Mouse (Mus musculus) layer of hippocampus, postnatal 10 days (tissue): ENCODE data around the gene Zbtb21. TPM values are rescaled to one million over a fixed set of nuclear protein-coding genes. Genes with fewer than 3 reads are reported as not detected.
"Not testable (repeated sequence)": the region's sequence is repeated elsewhere in the genome, so short reads cannot be mapped to it uniquely, and the experiment has no call there.

Experiments
- DNase-seq, 2 experiments: peaks; one replicate each; pipeline ENCODE4 v3.0.0; 2021; ENCODE audit warnings: low spot score in 2 of 2
- total RNA-seq, 2 experiments: library from RNA; stranded (reverse); gene quantifications; 2 replicates each; pipeline ENCODE4 v1.2.3; 2021

Zbtb21 gene
- total RNA-seq, 2 experiments from 2014 or later, result 23.9 TPM

- no peak for DNase-seq
Measured at GRCm38 (mm10) chr16:97948836-97949235, 13.6 kb downstream of the Zbtb21 start.

- not testable (repeated sequence) for DNase-seq
Measured at GRCm38 (mm10) chr16:97946993-97947392, 15.4 kb downstream of the Zbtb21 start.

DNA sequence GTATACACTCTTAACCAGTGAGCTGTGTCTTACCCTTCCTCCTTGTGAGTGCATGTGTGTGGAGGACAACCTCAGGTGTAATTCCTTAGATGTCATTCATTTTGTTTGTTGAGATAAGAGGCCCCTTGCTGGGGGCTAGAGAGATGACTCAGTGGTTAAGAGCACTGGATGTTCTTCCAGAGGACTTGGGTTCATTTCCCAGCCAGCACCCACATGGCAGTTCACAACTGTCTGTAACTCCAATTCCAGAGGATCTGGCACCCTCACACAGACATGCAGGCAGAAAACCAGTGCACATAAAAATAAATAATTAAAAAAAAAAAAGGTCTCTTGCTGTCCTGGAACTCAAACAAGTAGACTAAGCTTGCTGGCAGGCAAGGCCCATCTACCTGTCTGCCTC, 20.6 kb downstream of the Zbtb21 start:
- no peak for DNase-seq

- DNase-seq, result no peak
Measured at GRCm38 (mm10) chr16:97940471-97940973, 21.9 kb downstream of the Zbtb21 start.

- DNase-seq, result no peak
Measured at GRCm38 (mm10) chr16:97935815-97936214, 26.6 kb downstream of the Zbtb21 start.

- no peak for DNase-seq
Measured at GRCm38 (mm10) chr16:97930231-97930630, 32.2 kb downstream of the Zbtb21 start.

GRCm38 (mm10) chr16:97929520-97929919, 32.9 kb downstream of the Zbtb21 start:
- DNase-seq, result no peak

DNA sequence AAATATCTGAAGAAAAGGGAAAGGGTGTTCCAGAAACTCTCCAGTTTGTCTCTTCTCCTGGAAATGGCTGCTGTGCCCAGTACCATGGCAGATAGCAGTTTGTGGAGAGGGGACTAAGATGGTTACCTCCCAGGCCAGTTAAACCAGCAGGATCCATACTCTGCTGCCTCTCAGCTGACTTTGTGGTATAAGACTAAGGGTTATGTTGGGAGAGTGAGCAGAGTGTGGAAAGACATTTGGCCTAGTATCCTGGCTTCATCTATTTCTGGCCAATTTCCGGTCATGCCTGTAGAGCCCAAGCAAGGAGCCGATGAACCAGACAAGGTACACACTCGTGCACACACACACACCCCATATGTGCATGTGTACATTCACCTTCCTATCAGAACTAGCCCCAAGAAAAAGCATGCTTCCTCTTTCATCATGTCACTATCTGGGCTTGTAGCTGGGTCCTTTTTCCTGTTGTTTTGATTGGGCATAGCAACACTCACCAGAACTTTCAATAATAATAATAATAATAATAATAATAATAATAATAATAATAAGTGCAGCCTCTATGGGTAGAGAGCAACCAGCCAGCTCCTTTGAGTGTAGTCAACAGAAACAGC, 35.0 kb downstream of the Zbtb21 start:
- no peak for DNase-seq

DNA sequence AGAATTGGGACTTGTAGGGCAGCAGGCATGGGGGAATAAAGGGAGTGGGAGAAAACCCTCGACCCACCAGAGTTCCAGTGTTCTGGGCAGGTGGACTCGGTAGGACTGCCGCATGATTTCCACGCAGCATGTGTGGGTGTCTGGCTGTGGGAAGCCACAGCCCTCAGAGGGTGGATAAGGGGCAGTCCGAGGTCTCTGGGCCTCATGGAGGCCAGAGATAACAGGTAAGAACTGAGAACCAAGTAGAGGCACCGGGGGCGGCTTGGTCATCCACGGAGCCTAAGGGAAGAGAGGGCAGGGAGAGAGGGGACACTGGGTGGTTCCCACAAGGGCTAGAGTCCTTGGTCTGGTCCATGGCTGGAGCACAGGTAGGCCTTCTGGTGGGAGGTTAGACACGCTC, 36.0 kb downstream of the Zbtb21 start:
- DNase-seq, result no peak

DNA sequence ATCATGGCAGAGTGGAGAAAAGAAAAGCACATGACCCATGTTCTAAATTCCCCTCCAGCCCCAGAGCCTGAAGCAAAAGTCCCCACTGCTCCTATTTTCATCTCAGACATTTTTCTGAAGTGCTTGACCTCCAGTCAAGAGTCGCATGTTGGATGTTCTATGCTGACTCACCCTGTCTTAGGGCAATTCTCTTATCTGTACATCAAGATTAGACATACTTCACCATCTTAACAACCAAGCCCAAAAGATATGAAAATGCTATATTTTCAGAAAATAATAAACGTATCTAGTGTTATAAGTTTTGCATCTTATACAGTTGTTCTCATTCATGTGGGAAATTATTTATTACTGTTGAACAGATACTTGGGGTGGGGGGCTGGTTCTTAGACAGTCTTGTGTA, 36.7 kb downstream of the Zbtb21 start:
- no peak for DNase-seq

- DNase-seq, result no peak
Measured at GRCm38 (mm10) chr16:97923700-97924099, 38.7 kb downstream of the Zbtb21 start.

DNA sequence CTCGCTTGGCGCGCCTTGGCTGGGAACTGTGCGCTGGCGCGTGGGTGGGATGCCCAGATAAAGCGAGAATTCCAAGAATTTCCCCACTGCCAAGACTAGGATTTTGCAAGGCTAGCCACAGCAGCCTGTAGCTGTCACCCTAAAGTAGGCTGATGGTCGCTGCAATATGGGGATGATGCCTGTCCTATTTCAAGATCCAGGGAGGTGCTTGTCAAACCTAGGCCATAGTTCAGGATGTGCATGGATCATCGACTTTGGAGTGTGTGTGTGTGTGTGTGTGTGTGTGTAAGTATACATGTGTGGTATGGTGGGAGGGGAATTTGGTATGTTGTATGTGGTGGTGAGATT, 39.7 kb downstream of the Zbtb21 start:
- no peak for DNase-seq

GRCm38 (mm10) chr16:97921961-97922778, 40.3 kb downstream of the Zbtb21 start:
- DNase-seq, result peak; percentile 79 to 87

DNA sequence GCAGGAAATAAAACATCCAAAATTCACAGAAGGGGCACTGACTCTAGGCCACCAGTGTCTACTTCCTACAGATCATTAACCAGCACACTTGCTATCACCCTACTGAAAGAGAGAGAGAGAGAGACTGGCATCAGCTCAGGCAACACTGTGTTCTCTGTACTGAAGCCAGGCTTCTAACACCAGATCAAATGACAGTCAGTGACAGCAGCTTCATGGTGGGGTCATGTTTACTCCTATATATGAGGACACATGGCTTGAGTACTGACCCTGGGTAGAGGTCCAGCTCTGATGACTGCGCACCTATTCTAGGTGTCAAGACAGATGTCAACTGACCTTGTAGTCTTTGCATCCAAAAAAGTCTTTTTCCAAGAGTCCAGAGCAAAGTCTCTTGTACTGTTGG, 41.8 kb downstream of the Zbtb21 start:
- DNase-seq, result no peak

DNA sequence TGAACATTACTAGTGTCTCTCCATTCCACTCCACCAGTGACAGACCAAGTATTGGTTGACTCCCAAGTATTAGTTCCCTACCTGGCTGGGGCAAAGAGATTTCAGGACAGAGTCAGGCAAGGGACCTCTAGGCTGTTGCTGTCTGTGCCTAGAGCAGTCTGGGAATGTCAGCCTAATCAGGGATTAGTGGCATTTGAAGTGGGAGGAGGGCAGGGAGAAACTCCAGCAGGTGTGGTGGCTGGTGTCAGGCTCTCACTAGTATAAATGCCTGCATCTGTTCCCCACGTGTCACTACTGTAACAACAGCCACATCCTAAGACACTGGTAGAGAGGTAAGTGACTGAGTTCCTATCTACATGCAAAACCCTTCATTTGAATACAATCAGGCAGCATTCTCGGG, 42.6 kb downstream of the Zbtb21 start:
- DNase-seq, result no peak

GRCm38 (mm10) chr16:97912873-97913272, 49.5 kb downstream of the Zbtb21 start:
- DNase-seq, result no peak

DNA sequence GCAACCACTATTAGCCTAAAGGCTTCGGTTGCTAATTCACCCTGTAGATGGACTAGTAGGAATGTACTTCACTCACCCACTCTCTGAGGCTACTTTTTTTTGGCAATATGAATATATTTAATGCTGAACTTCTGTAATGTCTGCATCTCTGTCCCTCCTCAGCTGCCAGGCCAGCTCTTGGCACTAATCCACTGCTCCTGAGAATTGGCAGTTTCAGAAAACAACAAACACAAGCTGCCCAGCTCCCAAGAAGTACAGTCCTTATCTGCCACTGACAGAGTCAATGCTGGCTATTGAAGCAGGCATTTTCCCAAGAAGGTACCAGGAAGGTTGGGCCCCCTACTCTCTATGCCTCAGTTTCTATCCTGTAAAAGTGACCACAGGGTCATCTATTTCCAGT, 53.1 kb downstream of the Zbtb21 start:
- no peak for DNase-seq

GRCm38 (mm10) chr16:97907496-97907895, 54.9 kb downstream of the Zbtb21 start:
- DNase-seq, result no peak

GRCm38 (mm10) chr16:97906337-97906736, 56.1 kb downstream of the Zbtb21 start:
- DNase-seq, result no peak

DNA sequence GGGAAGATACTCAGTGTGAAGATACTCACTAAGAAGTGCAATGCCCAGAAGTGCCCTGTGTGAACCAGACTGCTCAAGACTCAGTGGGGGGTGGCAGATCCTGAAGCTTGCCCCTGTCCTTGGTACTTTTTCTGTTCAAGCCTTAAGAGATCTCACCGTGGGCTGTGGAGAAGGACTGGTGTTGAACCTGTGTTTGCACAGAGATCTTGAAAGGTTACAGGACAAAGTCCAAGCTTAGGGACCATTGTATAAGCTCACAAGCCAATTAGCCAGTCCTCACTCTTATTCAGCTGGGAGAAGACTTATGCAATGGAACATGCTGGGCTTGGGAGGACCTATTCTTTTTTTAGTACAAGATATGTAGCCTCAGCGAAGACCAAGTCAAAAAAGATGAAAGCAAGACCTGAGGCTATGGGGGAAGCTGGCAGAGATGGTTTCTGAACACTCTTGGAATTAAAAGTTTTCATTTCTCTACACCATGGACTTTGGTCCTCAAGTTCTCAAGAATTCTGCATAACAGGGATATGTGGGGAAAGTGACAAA, 56.9 kb downstream of the Zbtb21 start:
- no peak for DNase-seq

GRCm38 (mm10) chr16:97904035-97904434, 58.4 kb downstream of the Zbtb21 start:
- DNase-seq, result no peak

DNA sequence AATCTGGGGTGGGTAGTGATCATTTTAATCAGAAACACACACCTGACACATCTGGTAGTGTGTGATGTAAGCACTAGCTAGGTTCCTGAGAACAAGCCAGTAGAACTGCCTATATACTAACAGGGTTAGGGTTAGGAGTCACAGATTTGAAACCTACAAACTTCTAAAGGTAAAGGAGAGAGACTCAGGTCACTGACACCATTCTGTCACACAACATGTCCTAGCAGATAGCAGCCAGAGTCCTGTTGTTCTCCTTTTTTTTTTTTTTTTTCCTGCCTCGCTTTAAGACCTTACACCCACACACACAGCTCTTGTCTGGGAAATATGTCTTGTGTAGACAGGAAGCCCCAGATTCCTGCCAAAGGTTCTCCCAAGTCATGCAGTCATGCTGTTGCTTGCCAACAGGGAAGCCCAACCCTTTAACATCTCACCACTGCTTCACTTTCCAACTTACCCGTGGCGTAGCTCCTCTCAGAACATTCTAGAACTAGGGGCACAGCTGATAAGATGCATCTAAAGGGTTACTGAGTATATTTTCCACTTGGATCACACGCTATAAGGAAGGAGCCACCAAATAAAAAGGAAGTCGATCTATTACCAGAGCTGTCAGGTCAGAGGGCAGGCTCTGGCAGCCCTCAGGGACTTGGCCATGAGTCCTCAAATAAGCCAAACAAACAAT, 64.9 kb downstream of the Zbtb21 start:
- DNase-seq, result no peak
